Mouse (Mus musculus) myocyte (in vitro differentiated cells): ENCODE measurements around the gene Mtcl1. TPM values are rescaled to one million over a fixed set of nuclear protein-coding genes. Genes with fewer than 3 reads are reported as not detected.

Source experiments
- H3K27me3 ChIP-seq: one replicate; pipeline ENCODE4 v1.6.1; 2011; ENCODE audit not compliant: control insufficient read depth, insufficient read depth, insufficient read length
- H3K36me3 ChIP-seq: one replicate; pipeline ENCODE4 v1.6.1; 2011; ENCODE audit not compliant: control insufficient read depth, insufficient read depth
- H3K4me2 ChIP-seq: one replicate; pipeline ENCODE4 v1.6.1; 2011; ENCODE audit warnings: low read depth, control low read depth
- H3K4me3 ChIP-seq: one replicate; pipeline ENCODE4 v1.5.1; 2011; ENCODE audit warnings: mild to moderate bottlenecking, control low read depth, moderate library complexity
- H3K79me2 ChIP-seq: one replicate; pipeline ENCODE4 v1.6.1; 2011; ENCODE audit not compliant: control insufficient read depth, insufficient read depth
- H3ac ChIP-seq: one replicate; pipeline ENCODE4 v1.6.1; 2011; ENCODE audit not compliant: control insufficient read depth, insufficient read length
- CEBPB ChIP-seq: IDR thresholded peaks from 2 replicates; pipeline ENCODE4 v1.6.1; 2011; ENCODE audit warnings: mild to moderate bottlenecking, moderate library complexity; ENCODE audit not compliant: poor library complexity, insufficient read depth, severe bottlenecking
- E2F4 ChIP-seq: IDR thresholded peaks from one replicate; pipeline ENCODE4 v1.6.1; 2011; ENCODE audit warnings: mild to moderate bottlenecking, control low read depth, moderate library complexity; ENCODE audit not compliant: insufficient read depth
- MAX ChIP-seq: IDR thresholded peaks from one replicate; pipeline ENCODE4 v1.6.1; 2011; ENCODE audit warnings: low read depth, mild to moderate bottlenecking, control low read depth
- MYOD1 ChIP-seq, 3 experiments: IDR thresholded peaks; one replicate each; pipeline ENCODE4 v1.6.1; 2011; ENCODE audit warnings: control low read depth in 2 of 3, low read depth in 2 of 3, mild to moderate bottlenecking in 2 of 3, moderate library complexity in 1 of 3; ENCODE audit not compliant: insufficient read length in 2 of 3, control insufficient read depth in 1 of 3
- MYOG ChIP-seq, 3 experiments: IDR thresholded peaks; one replicate each; pipeline ENCODE4 v1.6.1; 2011; ENCODE audit warnings: control low read depth in 2 of 3, low read depth in 2 of 3, mild to moderate bottlenecking in 2 of 3; ENCODE audit not compliant: insufficient read length in 2 of 3, control insufficient read depth in 1 of 3, insufficient read depth in 1 of 3
- POLR2A ChIP-seq: IDR thresholded peaks from one replicate; pipeline ENCODE4 v1.6.1; 2011; ENCODE audit warnings: low read depth, mild to moderate bottlenecking, control low read depth, moderate library complexity; ENCODE audit not compliant: insufficient read length
- POLR2AphosphoS2 ChIP-seq: IDR thresholded peaks from one replicate; pipeline ENCODE4 v1.6.1; 2011; ENCODE audit warnings: low read depth, control low read depth; ENCODE audit not compliant: insufficient read length
- REST ChIP-seq: IDR thresholded peaks from one replicate; pipeline ENCODE4 v1.6.1; 2011; ENCODE audit warnings: mild to moderate bottlenecking, control low read depth, moderate library complexity; ENCODE audit not compliant: insufficient read depth, insufficient read length
- SRF ChIP-seq: IDR thresholded peaks from one replicate; pipeline ENCODE4 v1.6.1; 2011; ENCODE audit warnings: low read depth; ENCODE audit not compliant: control insufficient read depth, insufficient read length
- TCF12 ChIP-seq: IDR thresholded peaks from one replicate; pipeline ENCODE4 v1.6.1; 2011; ENCODE audit warnings: mild to moderate bottlenecking, control low read depth; ENCODE audit not compliant: poor library complexity, insufficient read depth, severe bottlenecking
- TCF3 ChIP-seq: IDR thresholded peaks from one replicate; pipeline ENCODE4 v1.6.1; 2011; ENCODE audit warnings: low read depth, control low read depth; ENCODE audit not compliant: insufficient read length
- USF1 ChIP-seq: IDR thresholded peaks from one replicate; pipeline ENCODE4 v1.6.1; 2011; ENCODE audit warnings: low read depth, mild to moderate bottlenecking, control low read depth, moderate library complexity
- polyA plus RNA-seq: library from polyadenylated mRNA; unstranded; fragments of >200 nt; fragmentation: generic; extraction: Trizol; gene quantifications from one replicate; pipeline ENCODE4 v1.2.1, GENCODE M21; 2012; ENCODE audit warnings: missing spikeins

Gene Mtcl1
- polyA plus RNA-seq, 1 experiment = 18.3 TPM

DNA sequence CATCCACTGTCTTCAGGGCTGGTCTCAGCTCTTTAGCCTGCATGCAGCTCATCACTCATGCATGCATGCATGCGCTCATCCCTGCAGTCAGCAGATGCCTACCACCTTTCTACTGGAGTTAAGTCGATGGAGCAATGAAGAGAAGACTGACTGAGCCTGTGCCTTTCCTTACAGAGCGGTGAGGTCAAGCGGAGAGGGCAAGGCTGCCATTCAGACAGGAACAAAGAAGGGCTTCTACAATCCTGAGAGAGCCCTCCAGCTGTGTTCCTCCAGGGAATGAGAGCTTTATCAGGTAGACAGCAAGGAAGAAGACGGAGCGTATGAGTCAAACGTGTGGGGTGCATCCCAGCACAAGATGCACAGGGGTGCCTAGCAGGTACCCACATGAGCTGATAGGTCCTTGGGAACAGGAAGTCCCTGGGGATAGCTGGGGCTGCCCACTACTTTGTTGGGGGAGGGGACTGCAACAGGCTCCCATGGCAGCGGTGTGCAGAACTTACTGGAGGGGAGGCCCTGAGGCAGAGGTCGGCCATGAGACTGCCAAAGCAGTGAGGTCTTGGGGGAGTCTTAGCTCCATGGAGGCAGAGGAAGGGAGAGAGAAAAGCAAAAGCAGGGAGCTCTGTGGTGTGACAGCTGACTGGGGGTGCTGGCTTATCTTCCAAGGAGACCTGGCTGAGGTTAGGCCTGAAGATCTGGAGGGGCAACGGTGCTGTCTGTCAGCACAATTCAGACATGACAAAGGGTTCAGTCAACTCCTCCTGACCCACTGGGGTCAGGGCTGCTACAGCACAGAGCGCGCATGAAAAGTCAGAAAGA, 37.2 kb downstream of the Mtcl1 start:
- Histone ChIP-seq H3K36me3 (no peaks in the 10 kb centered on the region), H3K4me2 (no peak overlapping the region), H3K27me3 (no peaks in the 10 kb centered on the region), H3ac (no peak overlapping the region), H3K79me2 (peaks cover 4% of the 10 kb centered on the region), H3K4me3 (no peak overlapping the region)
- no peak for TF ChIP-seq TCF3
- no peak for TF ChIP-seq MAX
- no peak for TF ChIP-seq POLR2A
- TF ChIP-seq MYOG (IDR thresholded peaks at IDR 0.05; ENCODE audit: control insufficient read depth in 1 of 3, insufficient read depth in 1 of 3, insufficient read length in 2 of 3, low read depth in 2 of 3) = no peak
- TF ChIP-seq E2F4 = no peak
- TF ChIP-seq CEBPB = no peak
- no peak for TF ChIP-seq REST

DNA sequence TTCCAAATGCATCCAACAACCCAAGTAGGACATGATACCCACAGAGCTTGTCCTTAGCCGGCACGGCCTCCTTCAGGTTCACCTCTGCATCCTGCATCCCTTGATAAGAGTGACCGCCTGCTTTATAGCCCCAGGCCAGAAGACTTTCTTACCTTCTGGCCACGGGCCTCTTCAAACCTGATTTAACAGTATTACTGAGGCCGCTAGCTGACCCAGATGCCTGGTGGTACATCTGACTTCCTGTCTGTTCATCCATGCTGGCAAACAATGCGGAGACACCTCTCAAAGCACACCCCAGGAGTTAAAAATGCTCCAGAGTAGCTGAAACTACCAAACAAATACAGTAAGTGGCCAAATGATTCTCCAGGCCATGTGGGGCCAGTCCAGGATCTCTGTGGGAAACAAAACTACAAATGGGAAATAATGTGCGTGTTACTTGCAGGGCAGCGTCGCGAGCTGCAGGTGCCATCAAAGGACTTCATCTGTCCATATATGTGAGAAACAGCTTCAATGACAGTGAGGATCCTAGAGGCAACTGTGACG, 38.6 kb downstream of the Mtcl1 start:
- Histone ChIP-seq H3K4me3 (no peak overlapping the region), H3K79me2 (peaks cover 4% of the 10 kb centered on the region), H3K36me3 (no peaks in the 10 kb centered on the region), H3K27me3 (no peaks in the 10 kb centered on the region), H3ac (no peak overlapping the region), H3K4me2 (no peak overlapping the region)
- TF ChIP-seq TCF12 (no peak), POLR2AphosphoS2 (no peak)

GRCm38 (mm10) chr17:66409070-66409605, 40.4 kb downstream of the Mtcl1 start:
- TF ChIP-seq MYOG (IDR thresholded peaks at IDR 0.05; ENCODE audit: control insufficient read depth in 1 of 3, insufficient read depth in 1 of 3, insufficient read length in 2 of 3, low read depth in 2 of 3) = no peak
- no peak for TF ChIP-seq MYOD1 (IDR thresholded peaks at IDR 0.05; ENCODE audit: control insufficient read depth in 1 of 3, insufficient read length in 2 of 3, low read depth in 2 of 3)
- no peak overlapping the region for H3K4me2 ChIP-seq
- no peak overlapping the region for H3ac ChIP-seq
- no peaks in the 10 kb centered on the region for H3K79me2 ChIP-seq
- H3K27me3 ChIP-seq = no peaks in the 10 kb centered on the region
- H3K36me3 ChIP-seq = no peaks in the 10 kb centered on the region
- H3K4me3 ChIP-seq = no peak overlapping the region

DNA sequence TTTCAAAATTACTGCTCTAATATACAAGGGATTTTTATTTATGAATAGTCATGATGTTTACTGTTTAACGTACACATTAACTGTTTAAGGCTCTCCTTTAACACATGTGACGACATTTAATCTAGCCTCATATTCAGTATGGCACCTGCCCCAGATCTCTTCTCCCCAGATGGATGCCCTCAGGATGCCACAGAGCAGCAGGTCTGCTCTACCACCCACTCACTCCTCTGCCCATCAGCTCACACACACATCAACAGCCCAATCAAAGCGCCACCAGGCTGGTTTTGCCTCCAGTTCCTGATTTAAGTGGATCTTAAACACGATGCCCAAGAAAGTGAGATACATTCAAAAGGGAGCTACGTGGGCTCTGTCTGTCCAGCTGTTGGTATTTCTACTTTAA, 41.1 kb downstream of the Mtcl1 start:
- TF ChIP-seq E2F4 (no peak), CEBPB (no peak), POLR2A (no peak), TCF3 (no peak), SRF (no peak), MYOD1 (IDR thresholded peaks at IDR 0.05; ENCODE audit: control insufficient read depth in 1 of 3, insufficient read length in 2 of 3, low read depth in 2 of 3) (no peak), TCF12 (no peak), MYOG (IDR thresholded peaks at IDR 0.05; ENCODE audit: control insufficient read depth in 1 of 3, insufficient read depth in 1 of 3, insufficient read length in 2 of 3, low read depth in 2 of 3) (no peak), USF1 (no peak)

DNA sequence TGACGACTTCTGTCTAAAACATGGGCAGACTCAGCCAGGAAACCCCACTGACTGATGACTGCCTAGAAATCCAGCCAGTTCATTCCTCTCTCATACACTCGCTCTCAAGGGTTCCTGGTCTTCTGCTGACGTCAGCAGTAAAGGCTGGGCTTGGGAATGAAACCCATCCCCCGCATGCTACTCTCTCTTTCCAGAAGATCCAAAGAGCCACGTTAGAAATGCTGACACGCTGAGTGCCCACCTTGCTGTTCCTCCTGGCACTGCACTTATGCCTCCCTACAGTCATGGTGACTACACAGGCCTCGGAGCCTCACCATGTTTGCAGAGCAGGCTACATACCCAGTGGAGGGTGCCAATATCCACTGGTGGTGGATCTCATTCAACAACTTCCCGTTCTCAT, 41.7 kb downstream of the Mtcl1 start:
- H3K4me2 ChIP-seq = no peak overlapping the region
- no peaks in the 10 kb centered on the region for H3K79me2 ChIP-seq
- H3ac ChIP-seq = no peak overlapping the region
- H3K27me3 ChIP-seq = no peaks in the 10 kb centered on the region
- no peak for TF ChIP-seq POLR2A
- no peak for TF ChIP-seq CEBPB
- no peak for TF ChIP-seq MYOG (IDR thresholded peaks at IDR 0.05; ENCODE audit: control insufficient read depth in 1 of 3, insufficient read depth in 1 of 3, insufficient read length in 2 of 3, low read depth in 2 of 3)
- TF ChIP-seq MYOD1 (IDR thresholded peaks at IDR 0.05; ENCODE audit: control insufficient read depth in 1 of 3, insufficient read length in 2 of 3, low read depth in 2 of 3) = no peak
- H3K4me3 ChIP-seq = no peak overlapping the region
- no peaks in the 10 kb centered on the region for H3K36me3 ChIP-seq

More for the DNA sequence above, 41.1 kb downstream of the Mtcl1 start:
- Histone ChIP-seq H3K4me2 (no peak overlapping the region), H3ac (no peak overlapping the region), H3K79me2 (no peaks in the 10 kb centered on the region), H3K36me3 (no peaks in the 10 kb centered on the region), H3K27me3 (no peaks in the 10 kb centered on the region), H3K4me3 (no peak overlapping the region)
